Mouse (Mus musculus): ENCODE measurements around the gene Slc22a14.

DNA sequence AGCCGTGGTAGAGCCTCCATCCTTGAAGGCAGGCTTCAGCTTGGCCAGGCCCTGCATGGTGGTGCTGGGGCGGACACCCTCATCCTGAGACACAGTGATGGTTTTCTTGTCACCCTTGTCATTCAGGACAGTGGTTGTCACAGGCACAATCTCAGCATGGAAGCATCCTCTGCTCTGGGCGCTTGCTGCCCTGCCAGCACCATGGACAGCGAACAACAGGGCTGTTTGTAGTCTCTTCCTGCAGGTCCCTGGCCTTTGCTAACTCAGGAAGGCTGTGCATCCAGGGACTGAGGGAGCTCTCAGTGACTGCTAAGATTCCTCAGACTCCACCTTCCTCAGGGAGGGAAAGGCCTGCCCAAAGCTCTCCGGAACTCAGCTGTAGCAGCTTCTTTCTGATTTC is 215.8 kb downstream of the Slc22a14 start:
- TF ChIP-seq EP300 (IDR thresholded peaks at IDR 0.05) (no peak), CTCF (IDR thresholded peaks at IDR 0.05) (no peak)
